Mouse (Mus musculus): Measurements from ENCODE around the gene Cxcl12. TPM values are rescaled to one million over a fixed set of nuclear protein-coding genes. Genes with fewer than 3 reads are reported as not detected.

Gene Cxcl12
- polyA plus RNA-seq, 1 experiment from 2014 or later: 126 TPM

- no peak for DNase-seq (ENCODE audit: low spot score)
- Histone ChIP-seq H3K27ac (replicated peaks) (peak overlapping the region; percentile 25; the same call in 1 of the 2 replicates), H3K36me3 (replicated peaks) (peaks cover 8% of the 10 kb centered on the region; the same call in 1 of the 2 replicates), H3K4me1 (peaks cover 14% of the 10 kb centered on the region), H3K4me3 (no peak overlapping the region), H3K9me3 (no peaks in the 10 kb centered on the region), H3K27me3 (replicated peaks; ENCODE audit: low read depth, poor library complexity, severe bottlenecking) (peaks cover 4% of the 10 kb centered on the region; the same call in 1 of the 2 replicates)
- 66% methylated on average over 4 of the region's 4 CpGs for WGBS
These were observed 17.0 kb downstream of the Cxcl12 start for GRCm38 (mm10) chr6:117185381-117185780.

DNA sequence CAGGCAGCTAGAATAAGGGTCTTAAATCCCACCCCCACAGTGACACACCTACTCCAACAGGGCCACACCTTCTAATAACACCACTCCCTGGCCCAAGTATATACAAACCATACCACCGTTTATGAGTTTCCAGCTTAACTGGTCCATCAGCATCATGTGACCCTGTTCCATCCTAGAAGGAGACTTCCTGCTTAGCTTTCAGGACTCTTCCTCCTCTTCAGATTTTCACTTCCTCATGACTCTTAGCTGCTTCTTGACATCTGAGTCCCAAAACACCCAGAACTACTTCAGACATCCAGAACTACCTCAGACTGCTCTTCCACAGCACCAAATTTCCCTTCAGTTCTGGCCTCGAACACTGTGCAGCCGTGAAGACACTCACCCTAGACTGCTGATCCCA is 22.1 kb downstream of the Cxcl12 start:
- 89% methylated on average over 3 of the region's 3 CpGs for WGBS
- Histone ChIP-seq H3K27ac (replicated peaks) (no peak overlapping the region), H3K36me3 (replicated peaks) (no peaks in the 10 kb centered on the region), H3K9me3 (no peaks in the 10 kb centered on the region), H3K4me1 (peaks cover 11% of the 10 kb centered on the region), H3K27me3 (replicated peaks; ENCODE audit: low read depth, poor library complexity, severe bottlenecking) (no peaks in the 10 kb centered on the region; the same call in 1 of the 2 replicates), H3K4me3 (no peak overlapping the region)
- DNase-seq (ENCODE audit: low spot score): no peak

DNA sequence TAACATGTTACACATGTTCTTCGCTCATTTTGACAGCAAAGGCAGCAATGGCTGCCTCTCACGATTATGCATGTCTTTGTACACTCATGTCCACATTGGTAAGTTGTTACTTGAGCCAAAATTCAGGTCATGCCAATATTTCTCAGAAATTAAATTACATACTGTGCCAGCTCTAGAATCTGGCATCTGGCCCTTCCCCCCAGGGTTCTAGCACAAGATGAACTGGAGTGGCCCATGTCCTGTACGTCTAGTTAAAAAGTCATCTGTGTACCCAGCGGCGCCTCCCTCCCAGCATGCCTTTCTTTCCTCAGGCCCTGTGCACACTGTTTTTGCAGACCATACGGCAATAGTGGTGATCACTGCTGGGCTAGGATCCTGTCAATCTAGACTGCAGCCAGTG is 23.4 kb downstream of the Cxcl12 start:
- Histone ChIP-seq H3K4me3 (no peak overlapping the region), H3K27ac (replicated peaks) (no peak overlapping the region), H3K27me3 (replicated peaks; ENCODE audit: low read depth, poor library complexity, severe bottlenecking) (no peaks in the 10 kb centered on the region; the same call in 1 of the 2 replicates), H3K9me3 (no peaks in the 10 kb centered on the region), H3K36me3 (replicated peaks) (no peaks in the 10 kb centered on the region), H3K4me1 (0 out of 2 replicates have a peak, but pooled peaks cover 13% of the 10 kb centered on the region)
- 90% methylated on average over 6 of the region's 6 CpGs for WGBS
- DNase-seq (ENCODE audit: low spot score): no peak

DNA sequence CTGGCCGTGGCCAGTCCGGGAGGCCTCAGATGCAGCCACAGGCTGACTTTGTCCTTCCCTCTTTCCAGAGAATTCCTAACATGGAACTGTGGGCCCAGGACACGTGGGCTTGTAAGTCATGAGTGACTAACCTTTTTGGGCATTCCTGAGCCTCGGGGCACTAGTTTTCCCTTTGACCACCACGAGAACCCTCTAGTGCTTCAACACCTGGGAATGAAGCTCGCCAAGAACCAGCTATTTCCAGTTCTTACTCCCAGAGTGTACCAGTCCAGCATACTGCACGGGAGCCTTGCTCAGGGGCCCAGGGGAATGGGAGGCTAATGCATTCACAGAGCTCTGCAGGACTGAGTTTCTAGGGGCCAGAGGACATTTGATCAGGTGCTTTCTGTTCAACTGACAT is 24.3 kb downstream of the Cxcl12 start:
- WGBS: 87% methylated on average over 7 of the region's 7 CpGs
- no peaks in the 10 kb centered on the region for H3K9me3 ChIP-seq
- no peak overlapping the region for H3K4me3 ChIP-seq
- 0 out of 2 replicates have a peak, but pooled peaks cover 10% of the 10 kb centered on the region for H3K4me1 ChIP-seq
- H3K27ac ChIP-seq (replicated peaks): no peak overlapping the region
- no peaks in the 10 kb centered on the region for H3K36me3 ChIP-seq (replicated peaks)
- DNase-seq (ENCODE audit: low spot score): no peak
- no peaks in the 10 kb centered on the region; the same call in 1 of the 2 replicates for H3K27me3 ChIP-seq (replicated peaks; ENCODE audit: low read depth, poor library complexity, severe bottlenecking)

DNA sequence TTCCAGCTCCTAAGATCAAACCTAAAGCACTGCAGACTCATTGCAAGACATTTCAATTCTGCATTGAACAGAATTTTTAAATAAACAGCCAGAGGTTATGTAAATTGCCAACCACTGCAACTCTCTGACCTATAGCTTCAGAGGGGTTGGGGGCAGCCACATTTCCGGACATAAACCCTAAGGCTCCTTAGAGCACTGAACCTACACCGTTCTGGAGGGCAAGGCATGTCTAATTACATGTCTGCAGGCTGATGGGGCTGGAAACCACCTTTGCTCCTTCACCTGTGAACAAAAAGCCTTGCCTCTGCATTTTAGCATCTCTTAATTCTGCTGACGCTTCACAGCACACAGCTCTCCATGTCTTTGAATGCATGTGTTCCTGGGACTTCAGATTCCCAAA is 26.9 kb downstream of the Cxcl12 start:
- WGBS: 63% methylated on average over 3 of the region's 3 CpGs
- H3K27ac ChIP-seq (replicated peaks): no peak overlapping the region
- H3K27me3 ChIP-seq (replicated peaks; ENCODE audit: low read depth, poor library complexity, severe bottlenecking): no peaks in the 10 kb centered on the region; the same call in 1 of the 2 replicates
- 0 out of 2 replicates have a peak, but pooled peaks cover 10% of the 10 kb centered on the region for H3K4me1 ChIP-seq
- DNase-seq (ENCODE audit: low spot score): no peak
- H3K36me3 ChIP-seq (replicated peaks): no peaks in the 10 kb centered on the region
- H3K9me3 ChIP-seq: no peaks in the 10 kb centered on the region
- H3K4me3 ChIP-seq: no peak overlapping the region

DNA sequence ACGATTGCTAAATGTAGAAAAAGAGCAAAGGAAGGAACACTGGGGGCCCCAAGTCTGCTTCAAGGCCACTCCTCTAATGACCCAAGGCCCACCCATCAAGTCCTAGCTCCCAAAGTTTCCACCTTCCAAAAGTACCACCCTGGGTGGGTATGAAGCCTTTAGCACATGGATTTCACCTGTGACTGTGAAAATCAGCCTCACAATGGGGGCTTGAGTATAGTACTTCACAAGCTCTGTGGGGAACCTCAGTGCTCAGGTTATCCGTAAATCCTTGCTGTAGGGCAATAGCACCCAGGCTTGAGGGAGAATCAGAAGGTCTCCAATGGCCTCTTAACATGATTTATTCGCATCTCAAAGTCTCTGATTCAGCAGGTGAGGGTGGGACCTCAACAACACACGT is 30.5 kb downstream of the Cxcl12 start:
- Histone ChIP-seq H3K4me1 (peaks cover 20% of the 10 kb centered on the region; the same call in 1 of the 2 replicates), H3K4me3 (no peak overlapping the region), H3K27me3 (replicated peaks; ENCODE audit: low read depth, poor library complexity, severe bottlenecking) (no peaks in the 10 kb centered on the region), H3K36me3 (replicated peaks) (no peaks in the 10 kb centered on the region), H3K9me3 (no peaks in the 10 kb centered on the region), H3K27ac (replicated peaks) (no peak overlapping the region)
- DNase-seq (ENCODE audit: low spot score): no peak
- WGBS: 77% methylated on average over 4 of the region's 4 CpGs

GRCm38 (mm10) chr6:117199718-117200117 is 31.4 kb downstream of the Cxcl12 start:
- H3K27me3 ChIP-seq (replicated peaks; ENCODE audit: low read depth, poor library complexity, severe bottlenecking): no peaks in the 10 kb centered on the region
- no peak overlapping the region for H3K27ac ChIP-seq (replicated peaks)
- no peak overlapping the region for H3K4me3 ChIP-seq
- H3K36me3 ChIP-seq (replicated peaks): no peaks in the 10 kb centered on the region
- no peak for DNase-seq (ENCODE audit: low spot score)
- 31% methylated on average over 2 of the region's 2 CpGs for WGBS
- no peaks in the 10 kb centered on the region for H3K9me3 ChIP-seq
- H3K4me1 ChIP-seq: peaks cover 20% of the 10 kb centered on the region; the same call in 1 of the 2 replicates

DNA sequence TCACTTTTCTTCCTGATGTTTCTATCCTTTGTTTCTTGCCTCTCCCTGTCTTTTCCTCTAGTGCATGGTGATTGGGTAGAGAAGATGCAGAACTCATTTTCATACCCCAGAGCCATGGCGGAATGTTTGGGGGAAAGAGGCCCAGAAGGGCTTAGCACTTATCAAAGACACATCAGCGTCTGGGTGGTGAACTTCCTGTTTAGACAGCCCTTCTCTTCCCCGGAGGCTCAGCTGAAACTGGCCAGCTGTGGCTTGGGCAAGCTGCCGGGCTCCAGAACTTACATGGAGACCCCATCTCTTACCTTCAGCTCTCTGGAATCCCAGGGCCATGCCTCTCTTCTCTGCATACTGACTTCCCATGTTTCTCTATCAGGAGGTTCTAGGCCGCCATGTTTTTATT is 32.6 kb downstream of the Cxcl12 start:
- Histone ChIP-seq H3K27ac (replicated peaks) (no peak overlapping the region), H3K4me3 (no peak overlapping the region), H3K36me3 (replicated peaks) (no peaks in the 10 kb centered on the region), H3K9me3 (no peaks in the 10 kb centered on the region), H3K4me1 (peaks cover 12% of the 10 kb centered on the region; the same call in 1 of the 2 replicates), H3K27me3 (replicated peaks; ENCODE audit: low read depth, poor library complexity, severe bottlenecking) (no peaks in the 10 kb centered on the region)
- 58% methylated on average over 5 of the region's 5 CpGs for WGBS
- no peak for DNase-seq (ENCODE audit: low spot score)

GRCm38 (mm10) chr6:117201396-117201795 is 33.1 kb downstream of the Cxcl12 start:
- Histone ChIP-seq H3K9me3 (no peaks in the 10 kb centered on the region), H3K4me3 (no peak overlapping the region), H3K36me3 (replicated peaks) (no peaks in the 10 kb centered on the region), H3K4me1 (peaks cover 10% of the 10 kb centered on the region; the same call in 1 of the 2 replicates), H3K27me3 (replicated peaks; ENCODE audit: low read depth, poor library complexity, severe bottlenecking) (no peaks in the 10 kb centered on the region), H3K27ac (replicated peaks) (no peak overlapping the region)
- DNase-seq (ENCODE audit: low spot score): no peak
- 89% methylated on average over 2 of the region's 2 CpGs for WGBS

DNA sequence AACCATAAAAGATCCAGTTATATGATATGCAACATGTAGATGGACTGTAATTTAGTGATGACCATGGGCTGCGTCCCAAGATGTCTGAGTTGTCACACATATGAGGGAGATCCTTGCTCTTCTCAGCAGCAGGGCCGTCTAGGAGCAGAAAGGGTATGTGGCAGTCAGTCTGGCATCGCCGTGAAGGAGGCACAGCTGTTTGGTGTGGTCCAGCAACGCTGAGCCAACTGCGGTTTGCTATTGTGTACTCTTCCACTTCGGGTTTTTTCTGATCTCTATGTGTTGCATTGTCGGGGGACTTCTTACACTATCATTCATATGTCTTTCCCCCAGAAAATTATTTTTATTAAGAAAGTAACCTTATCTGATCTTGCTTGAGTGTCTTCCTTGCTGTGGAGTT is 33.5 kb downstream of the Cxcl12 start:
- 93% methylated on average over 8 of the region's 8 CpGs for WGBS
- H3K9me3 ChIP-seq: no peaks in the 10 kb centered on the region
- peaks cover 10% of the 10 kb centered on the region; the same call in 1 of the 2 replicates for H3K4me1 ChIP-seq
- H3K27ac ChIP-seq (replicated peaks): no peak overlapping the region
- H3K4me3 ChIP-seq: no peak overlapping the region
- DNase-seq (ENCODE audit: low spot score): no peak
- H3K36me3 ChIP-seq (replicated peaks): no peaks in the 10 kb centered on the region
- H3K27me3 ChIP-seq (replicated peaks; ENCODE audit: low read depth, poor library complexity, severe bottlenecking): no peaks in the 10 kb centered on the region

- 83% methylated on average over 2 of the region's 2 CpGs for WGBS
These were observed 34.6 kb downstream of the Cxcl12 start for GRCm38 (mm10) chr6:117202856-117203400.

DNA sequence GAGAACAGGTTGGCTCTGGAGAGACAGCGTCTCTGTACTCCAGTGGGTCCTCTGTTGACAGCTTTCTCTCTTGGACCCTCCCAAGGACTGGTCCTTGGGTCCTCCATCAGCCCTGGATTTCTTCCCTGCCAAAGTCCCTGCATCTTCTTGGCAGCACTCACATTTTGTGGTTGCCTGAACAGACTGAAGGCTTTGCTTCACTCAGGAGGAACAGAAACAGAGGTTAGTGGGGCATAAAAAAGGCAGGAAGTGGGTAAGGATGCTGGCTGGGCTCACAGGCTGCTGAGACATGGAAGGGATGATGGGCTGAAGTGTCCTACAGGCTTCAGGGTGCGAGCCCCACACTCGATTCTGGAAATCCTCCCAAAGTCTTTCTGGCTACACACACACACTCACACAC is 35.8 kb downstream of the Cxcl12 start:
- H3K4me1 ChIP-seq: peaks cover 10% of the 10 kb centered on the region; the same call in 1 of the 2 replicates
- H3K4me3 ChIP-seq: no peak overlapping the region
- 95% methylated on average over 3 of the region's 3 CpGs for WGBS
- H3K27me3 ChIP-seq (replicated peaks; ENCODE audit: low read depth, poor library complexity, severe bottlenecking): no peaks in the 10 kb centered on the region
- H3K9me3 ChIP-seq: no peaks in the 10 kb centered on the region
- no peaks in the 10 kb centered on the region for H3K36me3 ChIP-seq (replicated peaks)
- DNase-seq (ENCODE audit: low spot score): no peak
- H3K27ac ChIP-seq (replicated peaks): no peak overlapping the region

More at GRCm38 (mm10) chr6:117202856-117203400, 34.6 kb downstream of the Cxcl12 start:
- Histone ChIP-seq H3K9me3 (no peaks in the 10 kb centered on the region), H3K4me3 (no peak overlapping the region), H3K27ac (replicated peaks) (no peak overlapping the region), H3K27me3 (replicated peaks; ENCODE audit: low read depth, poor library complexity, severe bottlenecking) (no peaks in the 10 kb centered on the region), H3K36me3 (replicated peaks) (no peaks in the 10 kb centered on the region), H3K4me1 (peaks cover 10% of the 10 kb centered on the region; the same call in 1 of the 2 replicates)
- no peak for DNase-seq (ENCODE audit: low spot score)

DNA sequence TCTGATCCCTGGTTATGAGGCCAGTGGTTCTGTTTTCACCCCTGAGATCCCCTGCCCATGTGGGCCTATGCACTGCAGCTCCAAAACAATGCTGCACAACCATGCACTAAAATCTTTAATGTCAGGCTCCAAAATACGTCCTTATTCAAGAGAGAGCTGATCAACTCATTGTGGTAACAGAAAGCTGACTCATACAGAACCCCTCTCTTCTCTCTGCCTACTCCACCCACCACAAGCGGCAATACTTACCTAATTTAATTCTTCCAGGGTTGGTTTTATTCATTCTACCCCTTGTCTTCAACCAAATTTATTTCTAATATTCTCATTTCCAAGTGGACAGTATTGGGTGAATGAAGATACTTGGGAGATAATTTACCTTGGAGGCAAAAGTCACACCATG is 38.5 kb downstream of the Cxcl12 start:
- WGBS: 86% methylated on average over 2 of the region's 2 CpGs
- no peak for DNase-seq (ENCODE audit: low spot score)
- Histone ChIP-seq H3K27me3 (replicated peaks; ENCODE audit: low read depth, poor library complexity, severe bottlenecking) (no peaks in the 10 kb centered on the region), H3K36me3 (replicated peaks) (no peaks in the 10 kb centered on the region), H3K9me3 (no peaks in the 10 kb centered on the region), H3K4me3 (no peak overlapping the region), H3K27ac (replicated peaks) (no peak overlapping the region), H3K4me1 (peaks cover 7% of the 10 kb centered on the region; the same call in 1 of the 2 replicates)
